Mouse (Mus musculus) spleen, adult 2 months (tissue): ENCODE results near the gene Rnft2.

Experiments used
- CTCF ChIP-seq: fragments of 200-500 bp; IDR thresholded peaks from 2 replicates; pipeline ENCODE4 v1.5.1; 2011; ENCODE audit warnings: mild to moderate bottlenecking, inconsistent platforms; ENCODE audit not compliant: insufficient read depth, insufficient read length, insufficient replicate concordance; ENCODE audit errors: extremely low read depth
- POLR2A ChIP-seq: fragments of 200-500 bp; IDR thresholded peaks from 2 replicates; pipeline ENCODE4 v1.6.1; 2011; ENCODE audit warnings: low read depth, low read length, inconsistent platforms

- TF ChIP-seq CTCF: no peak
- TF ChIP-seq POLR2A: no peak
Measured at GRCm38 (mm10) chr5:118160691-118161090, 84.2 kb downstream of the Rnft2 start.
